In genomic region chr11:11836713-11837370, GRCm38 (mm10) we compare ENCODE assay signal across 8 mouse cellular contexts. TPM values are rescaled to one million over a fixed set of nuclear protein-coding genes. Genes with fewer than 3 reads are reported as not detected.
DNase-seq lines count a peak whose midpoint lies in the region; ATAC-seq and TF ChIP-seq lines count a peak whose summit lies in the region.

No protein-coding gene starts in this region.

- peak overlapping the region; percentile 18; the same call in 1 of the 2 replicates for H3K4me3 ChIP-seq in lung, embryonic 14.5 days (ENCODE audit: low read depth, low read length)
- H3K4me3 ChIP-seq in erythroblast, embryonic 14.5 days (replicated peaks), result peak overlapping the region; percentile 68
- H3K4me3 ChIP-seq in intestine, embryonic 16.5 days (ENCODE audit: low read length), result peak overlapping the region; percentile 27

- H3K27ac ChIP-seq in lung, embryonic 14.5 days (ENCODE audit: low read depth), result peak overlapping the region; percentile 95
- H3K27ac ChIP-seq in intestine, embryonic 16.5 days (ENCODE audit: low read length), result peak overlapping the region; percentile 76

- peak overlapping the region; percentile 42 for H3K9ac ChIP-seq in lung, embryonic 14.5 days
- peak overlapping the region; percentile 53 for H3K9ac ChIP-seq in intestine, embryonic 16.5 days (ENCODE audit: low read depth, low read length)

- 11% methylated on average over 18 of the region's 18 CpGs for WGBS in lung, embryonic 14.5 days
- WGBS in intestine, embryonic 16.5 days, result 26% methylated on average over 18 of the region's 18 CpGs

- peak overlapping the region; percentile 52 for H3K4me2 ChIP-seq in lung, embryonic 14.5 days
- peak overlapping the region; percentile 46 for H3K4me2 ChIP-seq in intestine, embryonic 16.5 days (ENCODE audit: low read depth, low read length)

- no peaks in the 10 kb centered on the region for H3K27me3 ChIP-seq in lung, embryonic 14.5 days (ENCODE audit: insufficient read depth, low read length)
- H3K27me3 ChIP-seq in erythroblast, embryonic 14.5 days (ENCODE audit: control insufficient read depth), result peaks cover 27% of the 10 kb centered on the region
- H3K27me3 ChIP-seq in intestine, embryonic 16.5 days (replicated peaks; ENCODE audit: control insufficient read depth, insufficient read depth, low read length), result no peaks in the 10 kb centered on the region

- no peak for TF ChIP-seq CTCF in lung, embryonic 14.5 days (IDR thresholded peaks at IDR 0.05; ENCODE audit: low read depth)

- H3K9me3 ChIP-seq in lung, embryonic 14.5 days (ENCODE audit: low read depth, low read length), result no peaks in the 10 kb centered on the region
- no peaks in the 10 kb centered on the region for H3K9me3 ChIP-seq in erythroblast, embryonic 14.5 days (ENCODE audit: control insufficient read depth, low read length)
- H3K9me3 ChIP-seq in intestine, embryonic 16.5 days (ENCODE audit: control insufficient read depth, low read length), result no peaks in the 10 kb centered on the region

- no peaks in the 10 kb centered on the region for H3K36me3 ChIP-seq in lung, embryonic 14.5 days (ENCODE audit: insufficient read depth)
- H3K36me3 ChIP-seq in erythroblast, embryonic 14.5 days (ENCODE audit: control insufficient read depth), result peaks cover 12% of the 10 kb centered on the region
- H3K36me3 ChIP-seq in intestine, embryonic 16.5 days (ENCODE audit: control insufficient read depth, insufficient read depth, low read length), result no peaks in the 10 kb centered on the region

- ATAC-seq in lung, embryonic 14.5 days (ENCODE audit: insufficient read depth), result peak; percentile 45; the same call in 1 of the 2 replicates
- ATAC-seq in intestine, embryonic 16.5 days, result peak; percentile 67
- ATAC-seq in megakaryocyte, adult 5-6 weeks (ENCODE audit: poor library complexity, severe bottlenecking), result peak; percentile 80
- ATAC-seq in frontal cortex, adult (ENCODE audit: low TSS enrichment), result no peak

- peak; percentile 62 for DNase-seq in lung, embryonic 14.5 days
- no peak for DNase-seq in lung, postnatal 14 days
- DNase-seq in left cerebral cortex, adult 8-10 months (ENCODE audit: low spot score in 2 of 2), result no peak
- no peak for DNase-seq in urinary bladder, postnatal 36 days (ENCODE audit: low spot score in 2 of 2)

- H3K4me1 ChIP-seq in lung, embryonic 14.5 days (ENCODE audit: insufficient read depth), result peaks cover 45% of the 10 kb centered on the region
- H3K4me1 ChIP-seq in erythroblast, embryonic 14.5 days (ENCODE audit: control insufficient read depth), result peaks cover 94% of the 10 kb centered on the region
- peaks cover 37% of the 10 kb centered on the region for H3K4me1 ChIP-seq in intestine, embryonic 16.5 days (ENCODE audit: control insufficient read depth, insufficient read depth, low read length)

RNA-seq across cellular contexts. Expression of gene Fignl1, which starts 28.1 kb away (rescaled TPM):
- polyA plus RNA-seq in lung, embryonic 14.5 days (2014; fragmentation: Nextera tagmentation; extraction: Ambion mirVana), result 97.5 and 102 TPM in 2 replicates
- 0.53 and 1.1 TPM in 2 replicates for polyA plus RNA-seq in erythroblast, embryonic 14.5 days (2012)
- polyA plus RNA-seq in intestine, embryonic 16.5 days (2015; fragmentation: Nextera tagmentation; extraction: Ambion mirVana), result 38.1 and 40.4 TPM in 2 replicates
- 45.4 and 46.4 TPM in 2 replicates for total RNA-seq in megakaryocyte, adult 5-6 weeks (2015)
- total RNA-seq in megakaryocyte, adult 5-6 weeks (2017), result 64.2 and 65.6 TPM in 2 replicates
- total RNA-seq in left cerebral cortex, adult 8-10 months (2022), result under 1 TPM; 0.67 to 0.89 (median 0.85) TPM

Comparison
In these comparisons a context has a peak if more than half of its experiments do, and no peak if none do; other contexts are left out.
1. H3K4me3 ChIP-seq: peak in every context shown above with its lines; median percentile 68 in erythroblast, embryonic 14.5 days; 27 in intestine, embryonic 16.5 days; 18 in lung, embryonic 14.5 days.
2. RNA of gene Fignl1, which starts 28.1 kb away (polyA plus RNA-seq): 97.5 to 102 TPM in lung, embryonic 14.5 days and 38.1 to 40.4 TPM in intestine, embryonic 16.5 days; 0.53 to 1.1 TPM in erythroblast, embryonic 14.5 days; every median in the first group is over 10 times any median in the second.